Mouse (Mus musculus) mature B cell (primary cell): Measurements from ENCODE around the gene Rab11fip2.

Experiments used
- in situ Hi-C: fragments of 300-500 bp; cut with MboI; formaldehyde crosslinking; loops from 2 replicates; pipeline ENCODE4 v1.14.3; 2019

Rab11fip2 gene

DNA sequence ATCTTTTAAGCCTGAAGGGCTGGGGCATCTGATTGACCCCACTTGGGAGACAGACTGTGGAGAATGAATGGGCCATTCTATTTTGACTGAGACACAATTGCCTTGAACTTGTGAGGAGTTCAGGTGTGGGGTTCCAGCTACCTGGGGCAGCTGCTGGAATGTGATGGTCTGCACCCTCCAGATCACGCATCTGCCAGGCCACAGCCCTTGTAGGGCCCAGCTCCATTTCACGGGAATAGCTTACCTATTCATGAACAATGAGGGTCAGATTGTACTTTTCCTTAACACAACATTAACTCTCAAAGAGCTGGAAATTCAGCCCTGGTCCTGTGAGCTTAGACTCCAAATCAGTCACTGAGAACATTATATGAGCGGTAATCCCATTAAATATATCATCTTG, 82.7 kb downstream of the Rab11fip2 start:
- in situ Hi-C loops: no loop called here

GRCm38 (mm10) chr19:59853061-59853460, 90.4 kb downstream of the Rab11fip2 start:
- in situ Hi-C loops: no loop called here
